Mouse (Mus musculus) small intestine, adult 2 months (tissue): ENCODE measurements around the gene Sertad2.

ENCODE experiments used
- CTCF ChIP-seq: fragments of 200-500 bp; IDR thresholded peaks from 2 replicates; pipeline ENCODE4 v1.5.1; 2012; ENCODE audit warnings: low read depth, mild to moderate bottlenecking, control low read depth, inconsistent platforms, low read length, moderate library complexity, mixed read lengths; ENCODE audit not compliant: insufficient replicate concordance, insufficient read length; ENCODE audit errors: extremely low read depth
- POLR2A ChIP-seq: fragments of 200-500 bp; IDR thresholded peaks from 2 replicates; pipeline ENCODE4 v1.6.1; 2012; ENCODE audit warnings: low read depth, mild to moderate bottlenecking, control low read depth, inconsistent platforms, low read length, moderate library complexity

DNA sequence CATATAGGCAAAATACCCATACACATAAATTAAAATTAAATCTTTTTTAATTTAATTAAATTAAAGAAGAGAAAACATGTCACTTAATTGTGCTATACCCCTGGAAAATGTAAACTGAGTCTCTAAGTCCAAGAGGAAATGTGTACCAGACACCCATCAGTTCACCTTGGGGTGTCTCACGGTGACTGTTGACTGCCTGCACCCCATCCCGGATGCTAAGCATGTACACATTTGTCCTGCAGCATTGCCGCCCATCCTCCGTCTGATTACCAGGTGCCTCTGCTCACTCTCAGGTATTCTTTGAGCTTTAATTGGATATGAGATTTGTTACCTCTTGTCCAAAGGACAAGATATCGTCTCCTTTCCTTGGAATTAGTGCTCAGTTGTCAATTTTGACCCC is 99.3 kb downstream of the Sertad2 start:
- no peak for TF ChIP-seq CTCF
- TF ChIP-seq POLR2A: no peak
